Comparison of ENCODE assay signal across 21 mouse cellular contexts in genomic region chr16:31543499-31544170, GRCm38 (mm10).
DNase-seq lines count a peak whose midpoint lies in the region; ATAC-seq and TF ChIP-seq lines count a peak whose summit lies in the region.
"Had no signal": no experiment of that assay in that cellular context is flagged by ENCODE, and none has a peak within 500 bp of the region (broad histone marks: within the 10 kb centered on the region; RNA-seq: fewer than 3 reads in every experiment).

No protein-coding gene starts in this region.

- intact Hi-C loops in gastrocnemius, adult 2 months (cut with DNase I): no loop called here
- intact Hi-C loops in gastrocnemius, postnatal 14 days (cut with DNase I; ENCODE audit: low total_unique reads): no loop called here

- no peak for ATAC-seq in intestine, embryonic 16.5 days
- ATAC-seq: forebrain, embryonic 16.5 days; intestine, embryonic 15.5 days had no signal

- TF ChIP-seq CTCF in gastrocnemius, adult 2 months (IDR thresholded peaks at IDR 0.05): no peak

- peak overlapping the region; percentile 67 for H3K27ac ChIP-seq in gastrocnemius, adult 2 months
- no peak overlapping the region for H3K27ac ChIP-seq in intestine, embryonic 16.5 days (ENCODE audit: low read length)
- H3K27ac ChIP-seq: embryonic facial prominence, embryonic 12.5 days; forebrain, embryonic 12.5 days; heart, embryonic 10.5 days; hindbrain, embryonic 14.5 days; intestine, embryonic 15.5 days had no signal

- no peak overlapping the region for H3K9ac ChIP-seq in intestine, embryonic 16.5 days (ENCODE audit: low read depth, low read length)
- H3K9ac ChIP-seq: embryonic facial prominence, embryonic 12.5 days; forebrain, embryonic 12.5 days; hindbrain, embryonic 14.5 days; intestine, embryonic 15.5 days had no signal

- DNase-seq in gastrocnemius, adult 2 months: peak; percentile 71
- no peak for DNase-seq in gastrocnemius, postnatal 10 days
- peak; percentile 51 for DNase-seq in adipocyte (ENCODE audit: low spot score)
- DNase-seq in gastrocnemius, postnatal 14 days: peak; percentile 24
- DNase-seq in skeletal muscle tissue, adult 2 months (ENCODE audit: low read depth, low spot score): peak; percentile 34
- no peak for DNase-seq in layer of hippocampus, postnatal 14 days (ENCODE audit: low spot score in 2 of 2)
- DNase-seq: adrenal gland, adult 8-10 months; adrenal gland, postnatal 36 days; cerebellum, adult 8-10 months; cerebellum, postnatal 14 days; embryo, embryonic 11 days; heart, adult 18-20 months; heart, postnatal 10 days had no signal

- 58% methylated on average over 10 of the region's 10 CpGs for WGBS in intestine, embryonic 16.5 days

- peaks cover 12% of the 10 kb centered on the region for H3K4me1 ChIP-seq in intestine, embryonic 16.5 days (ENCODE audit: control insufficient read depth, insufficient read depth, low read length)

- no peak overlapping the region for H3K4me2 ChIP-seq in intestine, embryonic 16.5 days (ENCODE audit: low read depth, low read length)
- H3K4me2 ChIP-seq: embryonic facial prominence, embryonic 12.5 days; forebrain, embryonic 12.5 days; hindbrain, embryonic 14.5 days; intestine, embryonic 15.5 days had no signal

- no peaks in the 10 kb centered on the region for H3K9me3 ChIP-seq in intestine, embryonic 16.5 days (ENCODE audit: control insufficient read depth, low read length)
- H3K9me3 ChIP-seq: embryonic facial prominence, embryonic 12.5 days; forebrain, embryonic 12.5 days; heart, embryonic 10.5 days; intestine, embryonic 15.5 days had no signal

- no peaks in the 10 kb centered on the region for H3K36me3 ChIP-seq in intestine, embryonic 16.5 days (ENCODE audit: control insufficient read depth, insufficient read depth, low read length)
- H3K36me3 ChIP-seq: embryonic facial prominence, embryonic 12.5 days; forebrain, embryonic 12.5 days; heart, embryonic 10.5 days; intestine, embryonic 15.5 days had no signal

- peak overlapping the region; percentile 39 for H3K4me3 ChIP-seq in gastrocnemius, adult 2 months
- H3K4me3 ChIP-seq in intestine, embryonic 16.5 days (ENCODE audit: low read length): no peak overlapping the region
- H3K4me3 ChIP-seq: embryonic facial prominence, embryonic 12.5 days; forebrain, embryonic 12.5 days; heart, embryonic 10.5 days; intestine, embryonic 15.5 days had no signal

- H3K27me3 ChIP-seq in intestine, embryonic 16.5 days (replicated peaks; ENCODE audit: control insufficient read depth, insufficient read depth, low read length): peaks cover 7% of the 10 kb centered on the region; the same call in 1 of the 2 replicates
- H3K27me3 ChIP-seq: CH12.LX had no signal

Comparison
In these comparisons a context has a peak if more than half of its experiments do, and no peak if none do; other contexts are left out.
1. DNase-seq: peak in gastrocnemius, adult 2 months (single experiment), adipocyte (single experiment), gastrocnemius, postnatal 14 days (single experiment) and skeletal muscle tissue, adult 2 months (single experiment); none in gastrocnemius, postnatal 10 days (single experiment) and layer of hippocampus, postnatal 14 days (0 of 2).